Mouse (Mus musculus) embryo, embryonic 9.5 days (tissue): ENCODE results near the gene Adora1.

Source experiments
- DNase-seq: peaks from one replicate; pipeline ENCODE4 v3.0.0-alpha.2; 2017; ENCODE audit errors: extremely low spot score

The Adora1 gene

DNA sequence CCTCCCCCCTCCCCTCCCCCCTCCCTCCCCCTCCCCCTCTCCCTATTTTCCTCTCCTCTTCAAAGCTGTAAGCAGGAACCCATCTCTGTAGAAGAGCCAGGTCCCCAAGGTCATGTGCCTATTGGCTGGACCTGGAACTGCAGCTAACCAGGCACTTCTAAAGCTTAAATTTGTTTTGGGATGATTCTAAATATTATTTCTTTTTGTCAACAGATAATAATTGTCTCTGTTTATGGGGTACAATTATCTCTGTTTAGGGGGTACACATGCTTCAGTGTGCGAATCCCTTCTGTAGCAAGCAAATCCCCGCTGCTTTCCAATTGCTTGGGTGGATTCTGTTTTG lies 18.6 kb downstream of the Adora1 start:
- DNase-seq = no peak

DNA sequence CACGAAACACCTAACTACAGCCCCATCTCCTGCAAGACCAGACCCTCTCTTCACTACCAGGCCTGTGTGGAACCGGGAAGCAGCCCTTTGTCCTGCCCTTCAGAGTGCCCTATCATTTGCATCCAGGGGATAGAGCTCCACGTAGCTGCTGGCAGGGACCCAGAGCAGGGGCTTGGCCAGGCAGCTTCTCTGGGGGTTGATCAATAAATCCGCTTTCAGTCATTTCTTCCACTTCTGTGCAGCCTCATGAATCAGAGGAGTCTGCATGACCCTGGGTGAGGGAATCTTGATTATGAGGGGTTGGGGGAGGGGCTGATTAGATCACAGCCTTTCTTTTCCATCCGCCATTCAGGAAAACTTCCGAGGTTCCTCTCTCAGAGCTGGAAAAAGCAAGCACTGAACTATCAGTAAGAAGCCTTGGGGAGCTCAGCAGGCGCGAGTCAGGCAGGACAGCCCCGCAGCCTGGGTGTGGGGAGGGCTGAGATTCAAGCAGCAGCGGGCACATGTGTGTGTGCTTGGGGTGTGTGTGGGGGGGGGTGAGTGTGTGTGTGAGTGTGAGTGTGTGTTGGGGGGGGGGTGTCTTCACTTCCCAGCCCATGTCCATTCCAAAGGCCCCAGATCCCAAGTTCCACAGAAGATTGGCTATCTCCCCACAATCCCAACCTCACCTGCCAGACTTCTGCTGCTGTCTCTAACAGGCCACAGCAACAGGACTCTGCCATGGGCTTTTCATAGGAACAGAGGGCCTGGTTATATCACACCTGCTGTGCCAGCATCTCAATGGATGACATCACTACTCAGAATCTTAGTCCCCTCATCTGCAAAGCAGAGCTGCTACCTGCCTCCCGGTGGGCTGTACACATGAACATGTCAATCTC lies 19.2 kb downstream of the Adora1 start:
- DNase-seq = no peak

- DNase-seq = no peak
Observed at GRCm38 (mm10) chr1:134215059-134215458, 20.2 kb downstream of the Adora1 start.

- DNase-seq = no peak
Observed at GRCm38 (mm10) chr1:134213405-134213804, 21.8 kb downstream of the Adora1 start.

GRCm38 (mm10) chr1:134212351-134212750 lies 22.9 kb downstream of the Adora1 start:
- DNase-seq = no peak

- no peak for DNase-seq
Observed at GRCm38 (mm10) chr1:134211631-134212030, 23.6 kb downstream of the Adora1 start.

DNA sequence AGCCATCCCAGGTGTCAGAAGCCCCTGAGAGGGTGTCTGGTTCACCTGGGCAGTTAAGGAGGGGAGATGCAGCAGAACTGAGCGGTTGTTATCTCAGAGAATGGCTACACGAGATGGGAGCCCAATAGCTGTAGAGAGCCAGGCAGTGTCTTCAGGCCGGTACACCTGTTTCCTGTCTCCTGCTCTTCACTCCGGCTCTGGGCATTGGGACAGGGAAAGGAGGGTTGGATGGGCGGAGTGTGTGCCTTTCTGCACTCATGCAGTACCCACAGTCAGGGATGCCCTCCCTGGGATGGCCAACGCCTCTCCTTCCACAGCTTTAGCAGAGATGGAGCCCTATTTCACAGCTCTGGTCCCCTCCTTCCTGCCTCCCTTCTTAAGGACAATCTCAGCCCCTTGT lies 24.2 kb downstream of the Adora1 start:
- no peak for DNase-seq

- no peak for DNase-seq
Observed at GRCm38 (mm10) chr1:134210179-134210755, 25.0 kb downstream of the Adora1 start.

GRCm38 (mm10) chr1:134206085-134206484 lies 29.1 kb downstream of the Adora1 start:
- no peak for DNase-seq

GRCm38 (mm10) chr1:134205296-134206018 lies 29.8 kb downstream of the Adora1 start:
- no peak for DNase-seq

- no peak for DNase-seq
Observed at GRCm38 (mm10) chr1:134204230-134204629, 31.0 kb downstream of the Adora1 start.

DNA sequence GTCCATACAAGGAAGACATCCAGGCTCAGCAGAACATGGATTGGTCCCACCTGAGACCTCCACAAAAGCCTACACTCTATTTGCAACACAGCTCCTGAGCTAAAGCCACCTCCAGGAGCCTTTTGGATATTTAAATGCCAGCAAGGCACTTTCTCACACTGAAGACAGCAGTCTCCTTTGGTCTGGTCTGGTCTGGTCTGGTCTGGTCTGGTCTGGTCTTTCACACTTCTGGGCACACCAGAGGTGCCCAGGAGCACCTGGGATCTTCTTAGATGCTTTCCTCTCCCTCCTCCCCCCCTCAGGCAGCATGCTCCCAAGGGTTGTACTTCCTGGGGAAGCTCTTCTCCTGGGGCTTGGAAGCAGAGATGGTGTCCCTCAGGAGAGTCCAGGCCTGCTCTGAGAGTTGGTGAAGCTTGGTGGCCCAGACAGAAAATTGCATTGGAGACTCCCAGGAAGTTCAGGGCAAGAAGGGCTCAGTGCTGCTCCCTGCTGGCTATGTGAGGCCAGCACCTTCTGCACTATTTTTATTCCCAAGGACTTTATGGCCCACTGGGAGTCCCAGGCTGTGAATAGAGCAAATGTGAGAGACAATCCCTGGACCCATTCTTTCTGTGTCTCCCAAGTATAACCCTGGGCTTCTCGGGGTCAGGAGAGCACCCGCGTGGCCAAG lies 33.3 kb downstream of the Adora1 start:
- DNase-seq = peak; percentile 43

DNA sequence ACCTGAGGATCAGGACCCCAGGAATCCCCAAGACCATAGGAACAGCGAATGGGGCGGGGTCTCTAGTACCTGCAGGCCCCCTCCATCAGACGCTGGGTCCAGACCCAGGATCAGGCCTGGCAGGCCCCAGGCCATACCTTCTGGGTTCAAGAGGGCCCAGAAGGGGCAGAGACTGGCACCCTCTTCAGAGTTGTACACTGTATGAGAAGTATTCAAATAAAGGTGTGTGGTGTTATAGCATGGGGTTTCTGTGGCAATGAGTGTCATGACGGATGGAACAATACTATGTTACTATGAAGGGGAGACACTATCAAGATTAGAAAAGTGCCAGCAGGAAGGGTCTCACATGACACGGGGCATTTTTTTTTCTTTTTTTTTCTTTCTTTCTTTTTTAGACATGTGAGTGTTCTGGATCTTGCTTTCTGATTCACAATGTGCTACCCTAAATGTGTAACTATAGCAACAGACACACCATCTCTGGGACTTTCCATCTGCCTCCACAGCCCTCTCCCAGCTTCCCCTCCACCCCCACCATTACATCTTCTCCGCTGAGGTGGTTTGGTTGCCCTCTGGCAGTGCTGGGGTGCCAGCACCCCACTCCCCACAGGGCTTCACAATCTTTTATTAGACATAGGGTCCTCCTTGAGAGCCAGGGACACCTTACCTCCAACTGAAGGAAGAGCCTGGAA lies 34.1 kb downstream of the Adora1 start:
- DNase-seq = no peak

DNA sequence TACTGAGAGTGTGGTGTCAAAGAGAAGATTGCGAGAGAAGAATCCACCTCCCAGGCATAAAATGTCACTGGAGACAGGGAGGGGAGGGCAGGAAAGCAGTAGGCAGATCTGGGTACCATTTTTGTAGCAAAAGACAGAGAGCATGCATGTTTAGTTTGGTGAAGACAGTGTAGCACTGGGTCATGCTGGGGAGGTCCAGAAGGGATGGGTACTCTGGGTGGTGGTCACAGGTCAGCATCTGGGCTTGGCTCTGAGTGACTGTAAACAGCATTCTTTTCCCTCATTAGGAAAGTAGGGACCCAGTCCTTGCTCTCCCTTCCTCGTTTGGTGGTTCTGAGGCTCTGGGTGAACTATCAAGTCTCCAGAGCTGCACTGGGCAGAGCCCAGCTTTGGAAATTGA lies 34.8 kb downstream of the Adora1 start:
- no peak for DNase-seq

DNA sequence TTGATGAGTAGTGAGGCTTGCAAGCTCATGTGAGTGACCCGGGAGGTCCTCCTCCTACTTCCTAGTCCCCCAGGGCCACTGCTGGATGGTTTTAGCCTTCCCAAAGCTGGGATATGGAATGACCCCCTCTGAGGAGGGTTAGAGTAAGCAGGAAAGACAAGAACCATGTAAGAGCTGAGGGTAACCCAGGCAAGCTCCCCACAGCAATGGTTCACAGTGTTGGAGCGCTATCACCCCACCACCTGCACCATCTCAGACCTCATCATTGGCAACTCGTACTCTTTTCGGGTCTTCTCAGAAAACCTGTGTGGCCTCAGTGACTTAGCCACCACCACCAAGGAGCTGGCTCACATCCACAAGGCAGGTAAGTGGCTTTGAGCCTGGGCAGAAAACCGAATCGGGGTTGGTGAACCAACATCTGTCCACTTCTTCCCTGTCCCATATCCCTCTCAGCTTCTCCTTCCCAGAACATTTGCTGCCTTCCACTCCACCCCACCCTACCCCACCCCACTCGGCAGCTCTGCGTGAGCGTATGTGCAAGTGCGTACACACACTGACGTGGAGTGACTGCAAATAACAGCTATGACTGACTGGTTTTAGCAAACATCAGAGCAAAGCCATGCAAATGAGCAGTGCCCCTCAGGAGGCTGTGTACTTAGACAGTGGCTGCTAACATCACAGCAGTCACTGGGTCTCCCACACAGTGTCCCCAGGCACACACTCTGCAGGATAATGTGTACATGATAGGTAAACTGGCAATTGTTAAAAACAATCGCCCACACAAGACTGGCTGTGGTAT lies 36.8 kb downstream of the Adora1 start:
- no peak for DNase-seq

- no peak for DNase-seq
Observed at GRCm38 (mm10) chr1:134197325-134197982, 37.8 kb downstream of the Adora1 start.

DNA sequence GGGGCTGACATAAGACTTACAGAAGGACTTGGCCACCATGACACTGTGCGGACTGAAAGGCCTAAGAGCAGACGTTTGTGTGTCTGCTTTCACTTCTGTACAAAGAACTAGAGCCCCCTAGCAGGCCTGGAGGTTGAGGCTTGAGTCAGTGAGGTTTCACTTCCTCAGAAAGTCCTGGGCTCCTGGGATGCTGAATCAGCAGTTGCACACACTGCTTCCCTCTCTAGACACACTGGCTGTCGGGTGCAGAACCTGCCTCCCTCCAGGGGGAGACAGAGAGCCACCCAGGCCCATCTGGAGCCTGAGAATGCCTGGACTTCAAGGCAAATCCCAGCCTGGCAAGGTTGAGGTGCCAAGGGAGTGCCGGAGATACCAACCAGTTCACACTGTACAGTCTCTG lies 38.8 kb downstream of the Adora1 start:
- no peak for DNase-seq

- no peak for DNase-seq
Observed at GRCm38 (mm10) chr1:134195979-134196378, 39.3 kb downstream of the Adora1 start.

GRCm38 (mm10) chr1:134195571-134195970 lies 39.7 kb downstream of the Adora1 start:
- DNase-seq = no peak

DNA sequence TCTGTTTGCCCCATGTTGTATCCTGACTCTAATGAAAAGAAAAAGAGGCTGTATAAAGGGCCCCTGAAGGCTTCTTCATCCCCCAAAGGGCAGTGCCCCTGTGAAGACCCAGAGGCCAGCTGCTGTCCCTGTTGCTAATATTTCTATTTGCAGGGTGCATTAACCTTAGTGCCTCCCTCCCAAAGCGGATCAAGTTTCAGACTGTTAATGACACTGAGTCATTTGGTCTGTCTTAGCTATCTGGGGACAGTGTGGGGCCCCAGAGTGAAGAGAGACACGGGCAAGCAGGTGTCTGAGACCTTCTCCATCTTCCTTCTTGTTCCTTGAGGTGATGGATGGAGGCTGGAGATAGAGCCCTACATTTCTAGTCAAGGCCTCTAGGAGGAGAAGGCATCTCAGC lies 40.1 kb downstream of the Adora1 start:
- DNase-seq = no peak
